Mouse (Mus musculus) embryonic facial prominence, embryonic 15.5 days (tissue): ENCODE results near the gene Slc2a12. TPM values are rescaled to one million over a fixed set of nuclear protein-coding genes. Genes with fewer than 3 reads are reported as not detected.

Experiments used
- ATAC-seq: fragments of 200-750 bp; cut with Nextera tagmentation; 2 replicates; pipeline ENCODE4 v1.8.0; 2017; ENCODE audit warnings: low read depth, moderate TSS enrichment; ENCODE audit not compliant: insufficient number of reproducible peaks, low FRiP score, low TSS enrichment
- H3K27ac ChIP-seq: fragments of 300-500 bp; sonication (generic); replicated peaks from 2 replicates; pipeline ENCODE4 v1.5.1; 2015; ENCODE audit warnings: mild to moderate bottlenecking, inconsistent platforms
- H3K27me3 ChIP-seq: fragments of 300-500 bp; sonication (generic); 2 replicates; pipeline ENCODE4 v1.6.1; 2015; ENCODE audit warnings: inconsistent platforms
- H3K36me3 ChIP-seq: fragments of 300-500 bp; sonication (generic); 2 replicates; pipeline ENCODE4 v1.6.1; 2015; ENCODE audit warnings: mild to moderate bottlenecking, inconsistent platforms
- H3K4me1 ChIP-seq: fragments of 300-500 bp; sonication (generic); 2 replicates; pipeline ENCODE4 v1.6.1; 2015; ENCODE audit warnings: inconsistent platforms
- H3K4me2 ChIP-seq: fragments of 300-500 bp; sonication (generic); replicated peaks from 2 replicates; pipeline ENCODE4 v1.6.1; 2015; ENCODE audit warnings: mild to moderate bottlenecking, inconsistent platforms
- H3K4me3 ChIP-seq: fragments of 300-500 bp; sonication (generic); replicated peaks from 2 replicates; pipeline ENCODE4 v1.5.1; 2015; ENCODE audit warnings: mild to moderate bottlenecking, inconsistent platforms
- H3K9ac ChIP-seq: fragments of 300-500 bp; sonication (generic); 2 replicates; pipeline ENCODE4 v1.6.1; 2015; ENCODE audit warnings: inconsistent platforms
- H3K9me3 ChIP-seq: fragments of 300-500 bp; sonication (generic); replicated peaks from 2 replicates; pipeline ENCODE4 v1.6.1; 2016; ENCODE audit warnings: inconsistent platforms
- WGBS: fragments of 180-500 bp; shearing (Covaris S2); methylation state at CpG from one replicate; pipeline ENCODE4 v1.1.7; 2015; 5-methylcytosine and 5-hydroxymethylcytosine counted together
- polyA plus RNA-seq: library from polyadenylated mRNA; unstranded; fragments of >200 nt; fragmentation: Nextera tagmentation; extraction: Ambion mirVana; gene quantifications from 2 replicates; pipeline ENCODE4 v1.2.1, GENCODE M21; 2015

The Slc2a12 gene
- polyA plus RNA-seq, 1 experiment from 2014 or later, result 3.8 TPM

GRCm38 (mm10) chr10:22631103-22631502 is 13.7 kb upstream of the Slc2a12 start:
- 67% methylated on average over 4 of the region's 4 CpGs for WGBS
- Histone ChIP-seq H3K9ac (no peak overlapping the region), H3K4me1 (0 out of 2 replicates have a peak, but pooled peaks cover 3% of the 10 kb centered on the region), H3K4me2 (no peak overlapping the region), H3K36me3 (no peaks in the 10 kb centered on the region), H3K9me3 (no peaks in the 10 kb centered on the region), H3K27ac (no peak overlapping the region), H3K4me3 (no peak overlapping the region), H3K27me3 (no peaks in the 10 kb centered on the region)
- no peak for ATAC-seq

GRCm38 (mm10) chr10:22631528-22631927 is 13.3 kb upstream of the Slc2a12 start:
- Histone ChIP-seq H3K9me3 (no peaks in the 10 kb centered on the region), H3K27me3 (no peaks in the 10 kb centered on the region), H3K36me3 (no peaks in the 10 kb centered on the region), H3K9ac (no peak overlapping the region), H3K27ac (no peak overlapping the region), H3K4me2 (no peak overlapping the region), H3K4me3 (no peak overlapping the region), H3K4me1 (0 out of 2 replicates have a peak, but pooled peaks cover 3% of the 10 kb centered on the region)
- 0 out of 2 replicates have a peak, but pooled peaks have one; percentile 39 for ATAC-seq
- 77% methylated on average over 7 of the region's 7 CpGs for WGBS

DNA sequence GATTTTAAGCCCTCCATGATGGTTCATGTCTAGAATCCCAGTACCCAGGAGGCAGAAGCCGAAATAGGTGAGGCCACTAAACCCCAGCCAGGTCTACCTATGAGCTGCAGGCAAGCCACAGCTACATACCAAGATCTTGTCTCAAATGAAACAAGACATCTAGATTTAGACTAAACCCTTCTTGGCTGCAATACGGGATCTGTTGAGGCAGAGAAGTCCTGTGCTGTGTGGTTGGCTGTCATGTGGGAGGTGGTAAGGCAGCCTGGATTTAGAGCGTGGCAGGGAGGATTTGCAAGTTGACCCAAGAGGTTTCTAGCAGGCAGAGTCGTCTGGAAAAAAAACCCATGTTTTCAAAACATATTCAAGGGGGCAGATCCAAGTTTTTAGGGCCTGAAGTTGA is 12.9 kb upstream of the Slc2a12 start:
- WGBS, result 43% methylated on average over 4 of the region's 4 CpGs
- no peaks in the 10 kb centered on the region for H3K36me3 ChIP-seq
- 0 out of 2 replicates have a peak, but pooled peaks cover 3% of the 10 kb centered on the region for H3K4me1 ChIP-seq
- no peaks in the 10 kb centered on the region for H3K9me3 ChIP-seq
- no peaks in the 10 kb centered on the region for H3K27me3 ChIP-seq
- no peak overlapping the region for H3K4me2 ChIP-seq
- no peak overlapping the region for H3K4me3 ChIP-seq
- no peak for ATAC-seq
- H3K27ac ChIP-seq, result no peak overlapping the region
- H3K9ac ChIP-seq, result no peak overlapping the region

GRCm38 (mm10) chr10:22633406-22634306 is 11.2 kb upstream of the Slc2a12 start:
- H3K4me3 ChIP-seq, result no peak overlapping the region
- 36% methylated on average over 6 of the region's 6 CpGs for WGBS
- H3K27ac ChIP-seq, result no peak overlapping the region
- no peaks in the 10 kb centered on the region for H3K9me3 ChIP-seq
- no peak for ATAC-seq
- H3K4me1 ChIP-seq, result 0 out of 2 replicates have a peak, but pooled peaks cover 3% of the 10 kb centered on the region
- no peak overlapping the region for H3K9ac ChIP-seq
- no peaks in the 10 kb centered on the region for H3K36me3 ChIP-seq
- H3K4me2 ChIP-seq, result no peak overlapping the region
- H3K27me3 ChIP-seq, result no peaks in the 10 kb centered on the region

GRCm38 (mm10) chr10:22637241-22637640 is 7.6 kb upstream of the Slc2a12 start:
- H3K4me1 ChIP-seq, result 0 out of 2 replicates have a peak, but pooled peaks cover 3% of the 10 kb centered on the region
- H3K4me2 ChIP-seq, result no peak overlapping the region
- H3K27ac ChIP-seq, result 0 out of 2 replicates have a peak overlapping the region, but pooled peaks have one; percentile 39
- WGBS, result 26% methylated on average over 3 of the region's 3 CpGs
- no peak overlapping the region for H3K9ac ChIP-seq
- H3K27me3 ChIP-seq, result no peaks in the 10 kb centered on the region
- H3K4me3 ChIP-seq, result no peak overlapping the region
- ATAC-seq, result no peak
- no peaks in the 10 kb centered on the region for H3K36me3 ChIP-seq
- no peaks in the 10 kb centered on the region for H3K9me3 ChIP-seq

GRCm38 (mm10) chr10:22644171-22644570 is 640 bp upstream of the Slc2a12 start:
- Histone ChIP-seq H3K4me1 (peaks cover 21% of the 10 kb centered on the region), H3K4me3 (no peak overlapping the region; the same call in 1 of the 2 replicates), H3K4me2 (peak overlapping the region; percentile 72), H3K27ac (peak overlapping the region; percentile 91), H3K9me3 (no peaks in the 10 kb centered on the region), H3K36me3 (no peaks in the 10 kb centered on the region), H3K9ac (no peak overlapping the region), H3K27me3 (no peaks in the 10 kb centered on the region)
- 28% methylated on average over 9 of the region's 9 CpGs for WGBS
- ATAC-seq, result no peak

DNA sequence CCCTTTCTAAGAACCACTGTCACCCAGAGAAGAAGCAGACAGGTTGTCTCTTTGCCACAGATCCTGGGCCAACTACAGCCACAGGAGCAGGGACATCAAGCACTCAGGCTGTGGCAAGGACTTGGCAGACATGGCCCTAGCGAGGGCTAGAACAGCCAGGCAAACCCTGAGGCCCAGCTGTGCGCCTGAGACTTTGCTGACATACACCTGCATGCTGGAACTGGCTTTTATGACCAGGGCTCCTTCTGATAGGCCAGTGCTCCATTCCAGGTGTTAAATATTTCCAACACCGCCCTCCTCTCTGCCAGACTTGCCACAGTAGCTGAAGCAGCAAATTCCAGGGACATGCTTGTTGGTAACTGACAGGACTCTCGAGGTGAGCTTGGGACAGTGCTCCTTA is 3.9 kb downstream of the Slc2a12 start:
- WGBS, result 71% methylated on average over 4 of the region's 4 CpGs
- no peaks in the 10 kb centered on the region for H3K36me3 ChIP-seq
- no peak overlapping the region for H3K4me2 ChIP-seq
- H3K9ac ChIP-seq, result no peak overlapping the region
- no peak for ATAC-seq
- H3K9me3 ChIP-seq, result no peaks in the 10 kb centered on the region
- peaks cover 21% of the 10 kb centered on the region for H3K4me1 ChIP-seq
- no peak overlapping the region for H3K4me3 ChIP-seq
- 0 out of 2 replicates have a peak overlapping the region, but pooled peaks have one; percentile 4 for H3K27ac ChIP-seq
- no peaks in the 10 kb centered on the region for H3K27me3 ChIP-seq

DNA sequence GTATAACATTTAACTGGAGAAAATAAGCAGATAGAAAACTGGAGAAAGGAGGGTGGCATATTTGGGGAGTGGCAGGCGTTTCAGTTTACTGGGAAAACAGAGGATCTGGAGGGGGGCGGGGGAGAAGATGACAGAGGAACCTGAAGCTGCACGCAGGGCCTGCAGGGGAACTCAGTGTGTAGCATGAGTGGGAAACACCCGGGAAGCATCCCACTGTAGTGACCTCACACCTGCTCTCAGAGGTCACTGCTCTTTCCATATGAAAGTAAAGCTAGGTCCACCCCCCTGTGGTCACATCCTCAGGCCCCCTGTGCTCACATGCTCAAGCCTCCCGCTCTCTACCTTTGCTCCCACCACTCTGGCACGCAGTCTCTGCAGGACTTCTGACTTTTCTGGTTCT is 9.0 kb downstream of the Slc2a12 start:
- Histone ChIP-seq H3K4me3 (no peak overlapping the region), H3K27ac (no peak overlapping the region; the same call in 1 of the 2 replicates), H3K9ac (no peak overlapping the region), H3K9me3 (no peaks in the 10 kb centered on the region), H3K36me3 (no peaks in the 10 kb centered on the region), H3K27me3 (no peaks in the 10 kb centered on the region), H3K4me1 (peaks cover 12% of the 10 kb centered on the region), H3K4me2 (no peak overlapping the region)
- ATAC-seq, result no peak
- WGBS, result 34% methylated on average over 6 of the region's 6 CpGs

DNA sequence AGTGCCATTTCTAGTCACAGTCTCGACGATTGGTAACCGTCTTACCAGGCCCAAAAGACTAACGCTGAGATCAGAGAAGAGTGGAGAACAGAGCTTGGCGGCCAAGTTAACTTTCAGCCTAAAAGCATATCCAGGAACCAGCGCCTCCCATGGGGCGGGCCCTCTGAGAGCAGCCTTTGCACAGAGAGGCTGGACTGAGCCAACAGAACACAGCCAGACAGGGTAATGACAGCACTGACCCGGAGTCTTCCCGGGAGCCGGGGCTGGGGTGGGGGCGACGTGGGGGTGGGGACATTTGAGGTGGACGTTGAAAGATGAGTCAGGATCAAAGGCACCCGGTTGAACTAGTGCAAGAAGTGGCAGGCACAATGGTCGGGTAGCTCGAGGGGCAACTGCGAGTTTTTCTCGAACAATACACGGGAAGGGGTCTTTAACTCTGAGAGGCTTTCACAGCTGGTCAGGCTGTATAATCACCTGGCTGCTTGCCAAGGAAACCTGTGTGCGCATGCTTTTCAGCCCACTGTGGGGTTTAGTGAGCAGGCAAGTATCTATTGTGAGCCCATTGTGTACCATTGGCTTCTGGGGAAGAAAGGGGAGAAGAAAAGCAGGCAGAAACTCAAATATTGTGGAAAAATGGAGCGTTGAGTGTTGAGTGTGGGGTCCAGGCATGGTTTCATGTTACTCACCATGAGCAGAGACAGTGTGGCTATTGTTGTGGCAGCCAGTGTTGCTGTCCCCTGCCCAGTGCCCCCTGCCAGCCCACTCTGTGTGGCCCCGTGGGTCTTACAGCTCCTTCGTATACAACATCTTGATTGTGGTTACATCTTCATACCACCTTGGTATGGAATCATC is 13.9 kb downstream of the Slc2a12 start:
- no peak overlapping the region for H3K27ac ChIP-seq
- no peak overlapping the region for H3K9ac ChIP-seq
- WGBS, result 26% methylated on average over 23 of the region's 23 CpGs
- H3K9me3 ChIP-seq, result no peaks in the 10 kb centered on the region
- H3K4me2 ChIP-seq, result peak overlapping the region; percentile 25
- H3K4me3 ChIP-seq, result no peak overlapping the region
- H3K36me3 ChIP-seq, result no peaks in the 10 kb centered on the region
- peak; percentile 77 for ATAC-seq
- no peaks in the 10 kb centered on the region for H3K27me3 ChIP-seq
- peaks cover 17% of the 10 kb centered on the region for H3K4me1 ChIP-seq

DNA sequence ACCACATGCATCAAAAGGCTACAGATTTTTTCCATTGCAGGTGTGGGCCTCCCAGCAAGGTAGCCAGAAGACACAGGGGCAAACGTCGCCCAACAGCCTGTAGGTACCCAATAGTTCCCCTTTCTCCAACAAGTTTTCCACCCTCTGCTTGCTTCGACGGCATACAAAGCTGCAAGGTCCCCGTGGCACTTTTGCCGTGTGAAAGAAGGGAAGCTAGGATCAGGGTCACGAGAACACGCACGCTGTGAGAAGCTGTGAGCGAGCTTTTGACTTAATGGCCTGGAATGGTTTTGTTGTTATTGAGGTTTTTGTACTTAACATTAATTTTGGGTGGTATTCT is 14.5 kb downstream of the Slc2a12 start:
- Histone ChIP-seq H3K9me3 (no peaks in the 10 kb centered on the region), H3K36me3 (no peaks in the 10 kb centered on the region), H3K27me3 (no peaks in the 10 kb centered on the region), H3K27ac (no peak overlapping the region), H3K9ac (no peak overlapping the region), H3K4me2 (no peak overlapping the region), H3K4me3 (no peak overlapping the region), H3K4me1 (peaks cover 14% of the 10 kb centered on the region)
- no peak for ATAC-seq
- WGBS, result 76% methylated on average over 10 of the region's 10 CpGs

- no peak overlapping the region for H3K27ac ChIP-seq
- no peak overlapping the region for H3K4me3 ChIP-seq
- H3K9ac ChIP-seq, result no peak overlapping the region
- H3K9me3 ChIP-seq, result no peaks in the 10 kb centered on the region
- no peak for ATAC-seq
- WGBS, result 62% methylated on average over 5 of the region's 5 CpGs
- no peak overlapping the region for H3K4me2 ChIP-seq
- H3K27me3 ChIP-seq, result no peaks in the 10 kb centered on the region
- H3K36me3 ChIP-seq, result no peaks in the 10 kb centered on the region
- peaks cover 14% of the 10 kb centered on the region for H3K4me1 ChIP-seq
These were observed 15.6 kb downstream of the Slc2a12 start for GRCm38 (mm10) chr10:22660286-22661000.
